Mouse (Mus musculus) megakaryocyte, embryonic 14.5 days (primary cell): ENCODE results near the gene Baiap3. TPM values are rescaled to one million over a fixed set of nuclear protein-coding genes. Genes with fewer than 3 reads are reported as not detected.
A peak's percentile ranks its signal among the peaks of the same experiment; 100 is the strongest.
"Not testable (repeated sequence)": the region's sequence is repeated elsewhere in the genome, so short reads cannot be mapped to it uniquely, and the experiment has no call there.

Experiments used
- H3K27me3 ChIP-seq: replicated peaks from 2 replicates; pipeline ENCODE3; 2012; ENCODE audit warnings: inconsistent platforms
- H3K36me3 ChIP-seq: replicated peaks from 2 replicates; pipeline ENCODE3; 2012; ENCODE audit warnings: low read length, inconsistent platforms, mixed read lengths
- H3K4me1 ChIP-seq: 2 replicates; pipeline ENCODE4 v1.6.1; 2012; ENCODE audit warnings: inconsistent platforms
- H3K4me3 ChIP-seq: replicated peaks from 2 replicates; pipeline ENCODE3; 2012; ENCODE audit warnings: moderate library complexity, mild to moderate bottlenecking, inconsistent platforms
- H3K9me3 ChIP-seq: 2 replicates; pipeline ENCODE4 v1.6.1; 2012; ENCODE audit warnings: inconsistent platforms
- FLI1 ChIP-seq: IDR thresholded peaks from 2 replicates; pipeline ENCODE4 v1.6.1; 2012; ENCODE audit warnings: low read length, inconsistent platforms, mixed read lengths
- GATA1 ChIP-seq: IDR thresholded peaks from 3 replicates; pipeline ENCODE4 v1.6.1; 2012; ENCODE audit warnings: mixed read lengths, low read length, inconsistent platforms, borderline replicate concordance
- polyA plus RNA-seq: library from polyadenylated mRNA; stranded (reverse); fragments of >175 nt; gene quantifications from 2 replicates; pipeline ENCODE4 v1.2.3, GENCODE M21; 2012; ENCODE audit warnings: low replicate concordance; ENCODE audit not compliant: insufficient read depth

Baiap3 gene
- polyA plus RNA-seq, 1 experiment, result 1.7 TPM

DNA sequence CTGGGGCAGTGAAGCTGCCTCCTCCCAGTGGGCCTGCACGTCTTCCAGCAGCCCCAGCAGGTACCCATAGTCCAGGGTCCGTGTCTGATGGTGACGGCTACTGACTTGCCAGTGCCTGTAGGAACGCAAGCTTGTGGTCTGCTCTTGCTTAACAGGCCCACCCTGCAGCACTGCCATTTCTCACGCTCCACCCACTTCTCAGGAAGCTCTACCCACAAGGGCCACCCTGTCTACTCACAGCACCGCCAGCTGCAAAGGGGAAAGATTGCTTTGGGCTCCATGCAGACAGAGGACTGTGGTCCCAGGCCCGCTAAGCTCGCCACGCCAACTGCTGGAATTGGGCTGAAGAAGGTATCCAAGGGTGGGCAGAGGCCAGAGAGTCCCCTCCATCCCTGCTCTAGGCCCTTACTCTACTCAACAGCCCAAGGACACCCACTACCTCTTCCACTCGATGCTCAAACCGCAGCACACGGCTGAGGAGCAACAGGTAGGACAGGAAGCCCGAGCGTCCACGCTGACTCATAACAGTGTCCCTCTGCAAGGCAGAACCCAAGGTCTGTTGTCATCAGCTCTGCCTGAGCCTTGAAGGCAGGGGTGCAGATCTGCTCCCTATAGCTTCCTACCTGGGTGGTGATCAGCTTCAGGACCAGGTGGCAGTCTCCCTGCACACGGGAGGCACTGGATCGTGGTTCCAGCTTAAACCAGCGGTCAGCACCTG is 8.0 kb downstream of the Baiap3 start:
- no peak for TF ChIP-seq GATA1
- no peak for TF ChIP-seq FLI1
- Histone ChIP-seq H3K36me3 (peaks cover 22% of the 10 kb centered on the region), H3K9me3 (no peaks in the 10 kb centered on the region), H3K4me1 (peaks cover 19% of the 10 kb centered on the region; the same call in 1 of the 2 replicates), H3K4me3 (peak overlapping the region; percentile 35), H3K27me3 (peaks cover 62% of the 10 kb centered on the region)

DNA sequence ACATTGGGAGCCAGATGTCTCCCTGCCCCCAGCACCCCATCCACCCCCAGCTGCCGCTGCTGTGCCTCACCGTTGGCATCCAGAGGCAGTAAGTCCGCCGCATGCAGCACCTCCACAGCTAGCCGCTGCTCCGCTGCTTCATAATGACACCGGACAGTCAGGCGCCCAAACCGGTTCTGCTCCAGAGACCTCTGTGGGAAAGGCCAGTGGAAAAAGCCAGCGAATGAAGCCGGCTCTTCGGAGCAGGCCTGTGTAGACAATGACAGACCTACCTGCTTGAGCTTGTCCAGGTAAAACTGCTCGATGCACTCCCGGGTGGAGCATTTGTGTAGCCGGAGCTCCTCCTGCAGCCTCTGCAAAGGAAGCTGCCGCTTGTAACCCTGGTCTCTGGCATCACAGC is 11.9 kb downstream of the Baiap3 start:
- Histone ChIP-seq H3K27me3 (peaks cover 29% of the 10 kb centered on the region), H3K36me3 (peaks cover 38% of the 10 kb centered on the region), H3K9me3 (no peaks in the 10 kb centered on the region), H3K4me1 (peaks cover 36% of the 10 kb centered on the region), H3K4me3 (no peak overlapping the region)
- TF ChIP-seq GATA1 (no peak), FLI1 (no peak)

DNA sequence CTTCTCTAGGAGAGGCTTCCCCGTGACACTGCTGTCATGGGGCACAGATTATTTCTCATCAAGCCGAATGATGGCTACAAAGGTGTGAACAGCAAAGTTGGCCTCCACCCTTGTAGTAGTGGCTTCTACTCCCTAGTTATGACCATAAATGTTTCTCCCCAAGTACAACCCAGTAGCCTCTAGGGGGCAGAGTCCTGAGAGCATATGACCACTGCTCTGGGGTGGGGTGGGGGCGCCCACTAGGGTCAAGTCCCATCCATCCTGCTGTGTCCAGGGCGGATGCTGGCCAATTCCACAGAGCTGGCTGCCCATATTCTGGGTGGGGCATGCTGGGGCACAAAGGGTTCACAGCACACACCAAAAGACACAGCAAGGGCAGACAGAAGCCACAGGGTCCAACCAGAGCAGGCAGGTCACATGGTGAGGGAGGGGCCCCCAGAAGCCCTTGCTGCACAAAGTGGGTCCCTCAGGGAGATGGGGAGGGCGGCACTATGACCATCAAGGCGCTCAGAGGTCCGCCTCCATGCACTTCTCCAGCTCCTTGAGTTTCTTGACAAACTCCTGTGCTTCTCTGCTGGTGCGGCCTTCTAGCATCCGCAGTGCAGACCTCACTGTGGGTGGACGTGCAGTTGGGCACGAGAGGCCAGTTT is 12.9 kb downstream of the Baiap3 start:
- peaks cover 36% of the 10 kb centered on the region for H3K4me1 ChIP-seq
- H3K36me3 ChIP-seq, result peaks cover 38% of the 10 kb centered on the region
- H3K9me3 ChIP-seq, result no peaks in the 10 kb centered on the region
- H3K4me3 ChIP-seq, result no peak overlapping the region
- peaks cover 19% of the 10 kb centered on the region for H3K27me3 ChIP-seq
- TF ChIP-seq GATA1 (no peak), FLI1 (no peak)

DNA sequence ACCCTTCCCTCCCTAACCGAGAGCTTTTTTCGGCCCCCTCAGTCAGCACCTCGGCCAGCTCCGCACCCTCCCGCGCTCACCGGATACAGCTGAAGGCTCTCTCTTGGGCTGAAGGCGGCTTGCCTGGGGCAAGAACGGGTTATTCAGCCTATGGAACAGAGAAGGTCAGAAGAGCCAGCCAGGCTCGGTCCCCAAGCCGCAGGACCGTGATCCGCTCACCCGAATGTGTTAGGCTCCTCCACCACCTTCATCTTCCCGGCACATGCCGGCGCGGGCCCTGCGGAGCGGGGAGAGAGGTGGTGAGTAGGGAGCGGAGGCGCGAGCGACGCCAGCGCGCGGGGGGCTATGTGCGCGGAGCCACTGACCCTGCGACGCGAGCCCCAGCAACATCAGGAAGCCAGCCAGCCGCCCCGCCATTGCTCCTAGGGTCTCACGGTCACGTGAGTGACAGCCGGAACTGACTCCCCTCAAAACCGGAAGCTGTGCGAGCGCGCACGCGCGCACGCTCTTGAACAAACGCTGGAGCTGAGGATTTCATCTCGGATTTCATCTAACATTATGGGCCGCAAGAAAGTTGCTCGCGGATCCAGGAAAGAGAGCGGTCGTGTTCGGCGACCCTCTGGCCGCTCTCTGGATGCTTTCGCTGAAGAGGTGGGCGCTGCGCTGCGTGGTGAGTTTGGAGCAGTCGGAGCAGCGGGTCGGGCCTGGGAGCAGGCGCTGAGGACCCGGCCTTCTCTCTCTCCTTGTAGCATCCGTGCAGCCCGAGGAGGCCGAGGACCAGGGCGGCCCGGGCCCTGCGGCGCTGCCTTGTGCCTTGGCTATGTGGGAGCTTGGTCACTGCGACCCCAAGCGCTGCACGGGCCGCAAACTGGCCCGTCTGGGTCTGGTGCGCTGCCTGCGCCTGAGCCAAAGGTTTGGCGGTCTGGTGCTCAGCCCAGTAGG is 16.2 kb downstream of the Baiap3 start, which contains the start of the genes Gnptg and Tsr3:
Gene Gnptg, minus strand, starts transcription at position 430 of the 942 bp plus-strand sequence.
Gene Tsr3, plus strand, starts transcription at position 476 of the 942 bp plus-strand sequence.
- no peaks in the 10 kb centered on the region for H3K9me3 ChIP-seq
- H3K4me3 ChIP-seq, result peak within 1 kb of the TSS; percentile 98
- no peaks in the 10 kb centered on the region for H3K27me3 ChIP-seq
- H3K36me3 ChIP-seq, result peaks cover 57% of the 10 kb centered on the region
- H3K4me1 ChIP-seq, result peaks cover 36% of the 10 kb centered on the region
- TF ChIP-seq GATA1 (no peak), FLI1 (peak; percentile 46; the same call in 1 of the 2 replicates)

DNA sequence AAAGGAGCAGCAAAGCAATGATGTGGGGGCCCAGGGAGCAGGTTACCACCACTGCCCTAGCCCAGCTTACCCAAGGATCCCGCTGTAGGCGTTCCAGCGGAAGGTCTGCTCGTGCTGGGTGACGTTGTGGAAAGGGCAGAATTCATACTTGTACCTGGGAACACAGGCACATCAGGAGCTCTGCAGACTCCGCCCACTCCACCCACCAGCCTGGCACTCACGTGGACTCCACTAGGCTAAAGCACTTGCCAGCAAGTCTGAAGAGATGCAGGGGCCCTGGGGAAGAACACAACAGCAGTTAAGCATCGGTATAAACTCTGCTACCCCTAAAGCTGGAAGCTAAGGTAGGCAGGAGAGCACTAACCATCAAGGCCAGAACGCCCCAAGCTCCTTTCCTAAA is 20.5 kb downstream of the Baiap3 start:
- no peaks in the 10 kb centered on the region for H3K27me3 ChIP-seq
- no peaks in the 10 kb centered on the region for H3K9me3 ChIP-seq
- no peak overlapping the region for H3K4me3 ChIP-seq
- H3K36me3 ChIP-seq, result peaks cover 43% of the 10 kb centered on the region
- TF ChIP-seq FLI1 (no peak), GATA1 (no peak)
- H3K4me1 ChIP-seq, result peaks cover 22% of the 10 kb centered on the region

DNA sequence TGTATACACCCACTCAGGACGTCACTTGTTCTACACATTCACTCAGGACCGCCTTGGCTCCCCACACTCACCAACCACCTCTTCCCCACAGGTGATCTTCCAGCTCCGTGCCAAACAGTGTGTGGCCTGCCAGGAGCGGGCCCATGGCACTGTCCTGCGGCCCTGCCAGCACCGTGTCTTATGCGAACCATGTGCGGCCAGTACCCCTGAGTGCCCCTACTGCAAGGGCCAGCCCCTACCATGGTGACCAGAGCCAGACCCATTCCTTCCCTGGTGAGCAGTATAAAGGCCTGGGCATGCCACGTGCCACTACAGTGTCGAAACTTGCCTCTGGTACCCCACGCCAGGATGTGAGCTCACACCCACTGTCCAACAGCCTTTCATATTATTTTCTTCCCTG is 24.5 kb downstream of the Baiap3 start:
- H3K4me3 ChIP-seq, H3K27me3 ChIP-seq, H3K9me3 ChIP-seq: not testable (repeated sequence)
- Histone ChIP-seq H3K4me1 (peaks cover 35% of the 10 kb centered on the region), H3K36me3 (peaks cover 74% of the 10 kb centered on the region)

DNA sequence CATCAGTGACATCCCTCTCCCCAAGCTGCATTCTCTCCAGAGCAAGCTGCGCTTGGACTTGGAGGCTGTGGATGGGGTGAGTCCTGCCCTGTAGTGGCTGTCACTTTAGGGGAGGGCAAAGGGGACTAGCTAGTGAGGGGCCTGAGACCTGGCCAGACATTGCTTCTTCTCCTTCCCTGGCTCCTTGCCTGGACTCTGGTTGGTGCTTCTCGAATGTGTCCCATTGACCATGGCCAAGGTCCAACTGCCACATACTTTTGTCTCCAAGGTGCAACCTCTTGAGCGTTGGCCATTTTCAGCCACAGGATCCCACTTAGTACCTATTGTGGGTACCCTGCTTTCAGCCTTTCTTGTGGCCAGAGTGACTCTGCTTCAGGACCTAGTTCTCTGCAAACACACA is 25.5 kb downstream of the Baiap3 start:
- peaks cover 43% of the 10 kb centered on the region for H3K4me1 ChIP-seq
- H3K27me3 ChIP-seq, result no peaks in the 10 kb centered on the region
- peaks cover 74% of the 10 kb centered on the region for H3K36me3 ChIP-seq
- no peak overlapping the region for H3K4me3 ChIP-seq
- no peaks in the 10 kb centered on the region for H3K9me3 ChIP-seq
- no peak for TF ChIP-seq GATA1

DNA sequence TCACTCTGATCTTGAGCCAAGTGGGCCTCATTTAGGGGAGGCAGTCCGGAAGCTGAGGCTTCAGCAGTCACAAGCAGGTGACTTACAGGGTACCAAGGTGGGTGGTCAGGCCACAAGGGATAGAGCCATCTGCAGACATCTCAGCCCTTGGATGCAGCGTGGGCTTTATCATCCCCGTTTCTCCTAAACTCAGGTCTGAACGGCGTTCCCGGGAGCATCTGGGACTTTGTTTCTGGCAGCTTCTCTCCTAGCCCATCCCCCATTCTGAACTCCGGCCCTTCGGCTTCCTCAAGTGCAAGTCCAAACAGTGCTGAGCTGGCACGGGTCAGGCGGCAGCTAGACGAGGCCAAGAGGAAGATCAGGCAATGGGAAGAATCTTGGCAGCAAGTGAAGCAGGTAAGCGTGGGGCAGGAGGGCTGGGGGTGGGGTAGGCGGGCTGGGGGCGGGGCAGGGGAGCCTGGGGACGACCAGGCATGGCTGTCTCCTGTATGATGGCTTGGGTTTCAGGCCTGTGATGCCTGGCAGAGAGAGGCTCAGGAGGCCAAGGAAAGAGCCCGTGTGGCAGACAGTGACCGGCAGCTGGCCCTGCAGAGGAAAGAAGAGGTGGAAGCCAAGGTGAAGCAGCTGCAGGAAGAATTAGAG is 26.0 kb downstream of the Baiap3 start:
- not testable (repeated sequence) for H3K4me3 ChIP-seq, H3K9me3 ChIP-seq, H3K27me3 ChIP-seq
- Histone ChIP-seq H3K4me1 (peaks cover 44% of the 10 kb centered on the region), H3K36me3 (peaks cover 74% of the 10 kb centered on the region)

DNA sequence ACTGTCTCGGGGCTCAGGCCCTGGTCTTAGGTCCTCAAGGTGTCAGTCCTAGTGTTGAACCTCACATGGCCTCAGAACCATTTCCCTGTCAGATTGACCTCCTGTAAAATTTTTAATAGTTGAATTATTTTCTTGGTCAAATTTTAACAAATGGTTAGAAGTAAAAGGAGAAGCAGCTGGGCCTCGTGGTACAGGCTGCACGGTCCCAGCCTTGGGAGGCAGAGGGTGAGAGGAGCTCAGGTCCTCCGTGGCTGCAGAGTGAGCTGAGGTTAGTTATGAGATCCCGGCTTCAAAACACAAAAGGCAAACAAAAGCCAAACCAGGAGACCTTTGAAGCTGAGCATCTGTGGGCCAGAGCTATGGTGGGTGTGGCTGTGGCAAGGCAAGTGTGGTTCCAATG is 28.2 kb downstream of the Baiap3 start:
- TF ChIP-seq FLI1 (no peak), GATA1 (no peak)
- H3K4me3 ChIP-seq, result peak overlapping the region; percentile 11
- no peaks in the 10 kb centered on the region for H3K9me3 ChIP-seq
- no peaks in the 10 kb centered on the region for H3K27me3 ChIP-seq
- peaks cover 72% of the 10 kb centered on the region for H3K36me3 ChIP-seq
- peaks cover 66% of the 10 kb centered on the region for H3K4me1 ChIP-seq
